Mouse (Mus musculus) left cerebral cortex, adult 2 months (tissue): ENCODE results near the gene Arpc3. TPM values are rescaled to one million over a fixed set of nuclear protein-coding genes. Genes with fewer than 3 reads are reported as not detected.

Source experiments
- DNase-seq, 2 experiments: peaks; one replicate each; pipeline ENCODE4 v3.0.0; 2021 to 2022; ENCODE audit warnings: low spot score in 2 of 2, mixed read lengths in 1 of 2; ENCODE audit errors: extremely low spot score in 1 of 2
- H3K27ac ChIP-seq: fragments of 200-600 bp; 2 replicates; pipeline ENCODE4 v1.8.1; 2022
- H3K4me3 ChIP-seq: fragments of 200-600 bp; 2 replicates; pipeline ENCODE4 v1.8.1; 2022
- CTCF ChIP-seq: fragments of 200-600 bp; IDR thresholded peaks from 2 replicates; pipeline ENCODE4 v1.8.1; 2022; ENCODE audit warnings: antibody characterized with exemption, mild to moderate bottlenecking, moderate library complexity
- intact Hi-C: fragments of 180-260 bp; cut with DNase I; formaldehyde crosslinking; loops from one replicate; pipeline ENCODE4 v1.15.1; 2025
- total RNA-seq, 2 experiments: library from RNA; stranded (reverse); gene quantifications; 2 replicates each; pipeline ENCODE4 v1.2.3; 2021

Arpc3 gene
- total RNA-seq, 2 experiments from 2014 or later = 200 to 216 TPM

DNA sequence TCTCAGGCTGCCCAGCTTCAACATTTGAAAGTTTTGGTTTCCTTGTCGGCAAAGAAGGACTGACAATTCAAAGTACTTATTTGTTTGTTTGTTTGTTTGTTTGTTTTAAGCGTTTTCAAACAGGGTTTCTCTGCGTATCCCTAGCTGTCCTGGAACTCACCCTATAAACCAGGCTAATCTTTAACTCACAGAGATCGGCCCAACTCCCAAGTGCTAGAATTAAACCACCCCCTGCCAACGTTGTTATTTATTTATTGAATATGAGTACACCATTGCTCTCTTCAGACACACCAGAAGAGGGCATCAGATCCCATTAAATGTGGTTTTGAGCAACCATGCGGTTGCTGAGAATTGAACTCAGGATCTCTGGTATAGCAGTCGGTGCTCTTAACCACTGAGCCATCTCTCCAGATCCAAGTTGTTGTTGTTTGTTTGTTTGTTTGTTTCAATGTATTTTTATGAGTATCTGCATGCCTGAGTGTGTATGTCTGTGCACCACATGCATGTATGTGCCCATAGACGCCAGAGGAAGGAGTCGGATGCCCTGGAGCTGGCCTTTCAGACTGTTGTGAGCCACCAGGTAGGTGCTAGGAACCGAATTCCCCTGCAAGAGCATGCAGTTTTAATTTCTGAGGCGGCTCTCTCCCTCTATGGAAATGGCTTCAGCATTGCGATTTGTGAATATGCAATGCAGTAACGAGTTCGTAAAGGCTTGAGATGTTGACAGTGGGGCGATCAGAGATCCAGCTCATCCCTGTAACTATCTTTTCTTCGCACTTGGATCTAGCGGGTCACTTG, 29.8 kb downstream of the Arpc3 start, which contains the start of gene Anapc7:
TSS of gene Anapc7 (plus strand) at position 423 of the 798 bp plus-strand sequence.
- intact Hi-C loops = loop anchor here (5.0 kb wide), 2 partner anchors 206 to 306 kb away; no protein-coding TSS in a partner anchor
- no peak for DNase-seq
- peak within 1 kb of the TSS; percentile 74 for H3K4me3 ChIP-seq
- peak within 1 kb of the TSS; percentile 98 for H3K27ac ChIP-seq
- peak; percentile 39 for TF ChIP-seq CTCF

DNA sequence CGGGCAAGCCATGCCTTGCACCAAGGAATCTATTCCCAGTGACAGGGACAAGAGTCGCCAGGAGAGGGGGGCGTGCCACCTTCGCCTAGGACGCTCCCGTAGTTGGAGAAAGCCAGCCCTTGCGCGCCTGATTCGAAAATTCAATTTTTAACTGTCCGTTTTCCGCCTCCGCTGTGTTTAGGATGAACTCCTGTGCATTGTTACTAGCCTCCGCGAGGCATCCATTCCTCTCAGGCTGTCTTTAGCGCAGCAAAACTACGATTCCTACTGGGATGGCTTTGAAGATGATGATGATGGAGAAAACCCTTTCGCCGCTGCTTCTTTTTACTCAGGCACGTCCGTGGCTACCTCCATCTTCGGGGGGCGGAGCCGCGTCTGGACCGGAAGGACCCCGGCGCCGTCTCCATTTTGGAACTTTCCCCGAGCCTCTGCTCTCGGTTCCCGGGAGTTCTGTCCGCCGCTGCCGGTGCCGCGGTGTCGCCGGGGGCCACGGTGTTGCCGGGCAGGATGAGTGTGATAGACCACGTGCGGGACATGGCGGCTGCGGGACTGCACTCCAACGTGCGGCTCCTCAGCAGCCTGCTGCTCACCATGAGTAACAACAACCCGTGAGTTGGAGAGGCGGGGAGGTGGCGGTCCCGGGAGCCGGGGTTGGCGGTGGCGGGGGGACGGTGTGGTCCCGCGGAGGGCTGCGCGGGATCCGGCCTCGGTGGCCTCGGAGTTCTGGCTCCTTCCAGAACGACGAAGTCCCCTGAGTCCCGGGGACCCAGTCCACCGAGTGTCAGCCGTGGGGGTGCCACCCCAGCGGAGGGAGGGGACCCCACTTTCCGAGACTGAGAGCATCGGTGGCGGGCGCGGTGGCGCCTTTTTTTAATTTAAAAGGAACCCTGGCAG, 30.6 kb downstream of the Arpc3 start:
- DNase-seq = peak; percentile 85 to 88
- TF ChIP-seq CTCF = no peak; the same call in 1 of the 2 replicates
- H3K27ac ChIP-seq = peak overlapping the region; percentile 98
- peak overlapping the region; percentile 74 for H3K4me3 ChIP-seq
- intact Hi-C loops = loop anchor here (5.0 kb wide), 2 partner anchors 205 to 305 kb away; no protein-coding TSS in a partner anchor

DNA sequence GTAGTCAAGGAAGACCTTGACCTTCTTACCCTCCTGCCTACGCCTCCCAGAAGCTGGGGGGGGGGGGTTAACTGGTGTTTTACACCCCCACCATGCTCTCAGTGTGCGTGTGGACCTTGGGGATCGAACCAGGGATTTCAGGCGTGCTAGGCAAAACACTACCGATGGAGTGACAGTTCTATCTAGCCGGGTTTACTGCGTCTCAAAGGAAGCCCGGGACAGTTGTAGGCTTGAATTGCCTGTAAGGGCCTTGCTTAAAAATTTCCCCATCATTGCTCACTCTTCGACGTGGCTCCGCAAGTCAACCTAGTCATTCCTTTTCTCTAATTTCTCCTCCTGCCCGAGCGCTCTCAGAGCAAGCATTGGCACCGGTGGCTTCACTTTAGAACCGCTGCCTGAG, 31.4 kb downstream of the Arpc3 start:
- TF ChIP-seq CTCF = no peak
- peak overlapping the region; percentile 74 for H3K4me3 ChIP-seq
- DNase-seq = no peak
- intact Hi-C loops = loop anchor here (5.0 kb wide), 2 partner anchors 204 to 304 kb away; no protein-coding TSS in a partner anchor
- H3K27ac ChIP-seq = no peak overlapping the region

DNA sequence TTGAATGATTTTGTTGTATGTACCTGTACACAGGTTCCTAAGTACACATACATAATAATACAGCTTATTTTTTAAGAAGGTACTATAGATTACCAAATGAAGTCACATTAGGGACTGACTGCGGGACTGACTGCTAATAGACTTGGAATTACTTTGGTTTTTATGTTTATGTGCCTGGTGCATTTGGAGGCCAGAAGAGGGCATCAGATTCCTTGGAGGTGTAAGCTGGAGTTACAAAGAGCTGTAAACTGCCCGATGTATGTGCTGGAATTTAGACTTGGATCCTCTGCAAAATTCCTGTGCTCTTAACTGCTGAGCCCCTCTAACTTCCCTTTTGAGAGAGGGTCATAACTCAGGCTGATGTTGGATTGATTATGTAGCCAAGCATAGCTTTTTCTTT, 33.9 kb downstream of the Arpc3 start:
- peak; percentile 8; the same call in 1 of the 2 replicates for TF ChIP-seq CTCF
- no peak for DNase-seq
- Histone ChIP-seq H3K27ac (no peak overlapping the region), H3K4me3 (no peak overlapping the region)
- intact Hi-C loops = no loop called here

DNA sequence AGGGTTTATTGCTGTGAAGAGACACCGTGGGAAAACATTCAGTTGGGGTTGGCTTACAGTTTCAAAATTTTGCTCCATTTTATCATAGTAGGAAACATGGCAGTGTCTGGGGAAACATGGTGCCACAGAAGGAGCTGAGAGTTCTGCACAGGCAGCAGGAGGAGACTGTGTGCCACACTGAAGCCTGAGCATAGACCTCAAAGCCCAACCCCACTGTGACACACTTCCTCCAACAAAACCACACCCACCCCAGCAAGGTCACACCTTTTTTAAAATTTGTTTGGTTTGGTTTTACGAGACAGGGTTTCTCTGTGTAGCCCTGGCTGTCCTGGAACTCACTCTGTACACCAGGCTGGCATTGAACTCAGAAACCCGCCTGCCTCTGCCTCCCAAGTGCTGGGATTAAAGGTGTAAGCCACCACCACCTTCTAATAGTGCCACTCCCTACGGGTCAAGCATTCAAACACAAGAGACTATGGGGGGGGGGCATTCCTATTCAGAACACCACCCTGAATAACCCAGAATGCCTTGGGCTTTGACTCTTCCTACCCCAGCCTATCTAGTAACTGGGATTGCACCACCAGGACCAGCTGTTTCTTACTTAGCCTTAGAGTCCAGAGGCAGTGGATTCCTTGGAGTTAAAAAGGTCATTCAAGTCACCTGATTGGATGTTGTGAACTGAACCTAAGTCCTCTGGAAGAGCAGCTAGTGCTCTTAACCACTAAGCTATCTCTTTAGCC, 38.5 kb downstream of the Arpc3 start:
- H3K27ac ChIP-seq = no peak overlapping the region
- DNase-seq = no peak
- no peak for TF ChIP-seq CTCF
- H3K4me3 ChIP-seq = no peak overlapping the region
- intact Hi-C loops = no loop called here

DNA sequence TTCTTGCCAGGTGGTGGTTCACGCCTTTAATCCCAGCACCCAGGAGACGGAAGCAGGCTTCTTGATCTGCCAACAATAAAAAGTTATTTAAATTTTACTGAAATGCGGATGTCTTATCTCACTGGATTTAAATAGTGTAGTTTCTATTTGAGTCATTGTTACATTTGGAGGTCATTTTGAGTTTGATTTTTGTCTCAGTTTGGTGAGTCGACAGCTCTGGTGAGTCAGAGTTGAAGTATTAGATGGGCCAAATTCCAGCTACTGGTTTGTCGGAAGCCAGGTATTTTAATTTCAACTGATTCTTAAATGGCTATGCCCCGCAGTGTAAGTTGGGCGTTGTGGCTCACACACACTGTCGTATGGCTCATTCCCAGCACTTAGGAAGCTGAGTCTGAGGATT, 39.5 kb downstream of the Arpc3 start:
- no peak for TF ChIP-seq CTCF
- intact Hi-C loops = no loop called here
- DNase-seq = no peak
- no peak overlapping the region for H3K27ac ChIP-seq
- H3K4me3 ChIP-seq = no peak overlapping the region

DNA sequence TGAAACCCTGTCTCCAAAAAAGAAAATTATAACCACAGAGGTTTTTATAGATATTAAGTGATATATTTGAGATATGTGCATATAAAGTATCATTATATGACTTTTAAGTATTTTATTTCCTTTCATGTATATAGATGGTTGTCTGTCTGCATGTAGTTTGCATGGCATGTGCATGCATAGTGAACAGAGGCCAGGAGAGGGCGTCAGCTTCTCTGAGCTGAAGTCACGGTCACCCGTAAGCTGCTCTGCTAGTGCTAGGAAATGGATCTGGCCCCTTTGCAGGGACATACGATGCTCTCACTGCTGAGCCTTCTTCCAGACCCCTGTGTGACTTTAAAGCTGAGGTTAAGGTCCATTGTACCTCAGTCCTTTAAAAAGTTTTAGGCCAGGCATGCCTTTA, 42.9 kb downstream of the Arpc3 start:
- TF ChIP-seq CTCF = peak; percentile 18
- no peak for DNase-seq
- Histone ChIP-seq H3K4me3 (no peak overlapping the region), H3K27ac (no peak overlapping the region)
- intact Hi-C loops = no loop called here

DNA sequence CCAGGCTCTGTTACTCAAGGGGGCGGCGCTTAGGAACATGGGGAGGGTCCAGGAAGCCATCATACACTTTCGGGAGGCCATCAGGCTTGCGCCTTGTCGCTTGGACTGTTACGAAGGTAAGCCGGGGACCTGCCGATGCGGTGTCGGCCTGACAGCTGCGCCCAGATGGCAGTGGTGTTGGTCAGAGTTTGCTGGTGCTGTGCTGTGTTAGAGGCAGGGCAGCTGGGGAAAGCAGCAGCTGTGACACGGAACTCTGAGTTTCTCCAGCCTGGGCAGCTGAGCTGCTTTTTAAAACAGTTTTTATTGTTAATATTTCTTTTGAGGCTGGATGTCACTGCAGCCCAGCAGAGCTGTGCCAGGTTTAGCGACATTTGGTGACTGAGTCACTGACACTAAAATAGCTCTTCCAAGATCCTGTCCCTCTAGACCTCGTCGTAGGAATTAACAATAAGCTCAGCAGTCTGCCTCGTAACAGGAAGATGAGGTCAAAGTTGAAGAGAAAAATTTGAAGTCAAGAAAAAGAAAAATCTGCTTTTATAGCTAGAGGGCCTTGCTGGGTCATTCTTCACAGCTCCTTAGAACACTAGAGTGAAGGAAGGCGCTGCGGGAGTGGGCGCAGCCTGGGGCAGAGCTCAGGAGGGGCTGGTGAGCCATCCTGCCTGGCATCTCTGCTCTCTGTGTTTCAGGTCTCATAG, 47.9 kb downstream of the Arpc3 start:
- intact Hi-C loops = no loop called here
- H3K4me3 ChIP-seq = no peak overlapping the region
- no peak for TF ChIP-seq CTCF
- DNase-seq = no peak
- no peak overlapping the region for H3K27ac ChIP-seq

DNA sequence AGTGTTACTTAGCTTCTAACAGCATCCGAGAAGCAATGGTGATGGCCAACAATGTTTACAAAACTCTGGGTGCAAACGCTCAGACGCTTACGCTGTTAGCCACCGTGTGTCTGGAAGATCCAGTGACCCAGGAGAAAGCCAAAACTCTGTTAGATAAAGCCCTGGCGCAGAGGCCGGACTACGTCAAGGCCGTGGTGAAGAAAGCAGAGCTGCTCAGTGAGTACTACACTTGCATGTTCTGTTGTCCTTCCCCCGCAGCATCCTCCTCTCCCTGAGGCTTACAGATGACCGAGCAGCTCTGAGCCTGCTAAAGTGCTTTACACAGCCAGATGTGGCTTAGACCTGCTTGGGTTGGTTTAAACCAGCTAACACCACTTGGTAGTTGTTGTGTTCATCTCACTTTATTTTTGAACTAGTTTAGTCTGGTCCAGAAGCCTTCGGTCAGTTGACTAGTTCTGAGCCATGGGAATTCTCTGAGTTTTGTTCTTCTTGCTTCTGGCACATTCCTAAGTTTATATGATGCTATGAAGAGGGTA, 48.5 kb downstream of the Arpc3 start:
- no peak for DNase-seq
- intact Hi-C loops = no loop called here
- Histone ChIP-seq H3K4me3 (no peak overlapping the region), H3K27ac (no peak overlapping the region)
- TF ChIP-seq CTCF = no peak

DNA sequence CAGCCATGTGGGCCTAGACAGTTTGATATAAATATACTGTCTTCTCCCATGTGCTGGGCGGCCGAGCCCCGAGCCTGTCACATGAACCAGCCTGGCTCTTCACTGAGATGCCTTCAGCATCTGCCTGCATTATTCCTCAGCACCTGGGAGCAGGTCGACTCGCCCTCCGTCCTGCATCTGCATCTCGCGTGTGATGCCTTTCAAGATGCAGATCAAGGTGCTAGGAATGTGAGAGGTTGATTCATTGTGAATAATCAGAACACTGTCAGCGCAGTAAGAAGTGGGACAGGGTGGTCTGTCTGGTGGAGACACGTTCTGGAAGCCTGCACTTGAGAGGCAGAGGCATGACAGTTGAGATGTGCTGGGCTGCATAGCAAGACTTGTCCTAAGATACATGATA, 52.8 kb downstream of the Arpc3 start:
- H3K4me3 ChIP-seq = no peak overlapping the region
- no peak for DNase-seq
- intact Hi-C loops = no loop called here
- no peak overlapping the region for H3K27ac ChIP-seq
- no peak for TF ChIP-seq CTCF

DNA sequence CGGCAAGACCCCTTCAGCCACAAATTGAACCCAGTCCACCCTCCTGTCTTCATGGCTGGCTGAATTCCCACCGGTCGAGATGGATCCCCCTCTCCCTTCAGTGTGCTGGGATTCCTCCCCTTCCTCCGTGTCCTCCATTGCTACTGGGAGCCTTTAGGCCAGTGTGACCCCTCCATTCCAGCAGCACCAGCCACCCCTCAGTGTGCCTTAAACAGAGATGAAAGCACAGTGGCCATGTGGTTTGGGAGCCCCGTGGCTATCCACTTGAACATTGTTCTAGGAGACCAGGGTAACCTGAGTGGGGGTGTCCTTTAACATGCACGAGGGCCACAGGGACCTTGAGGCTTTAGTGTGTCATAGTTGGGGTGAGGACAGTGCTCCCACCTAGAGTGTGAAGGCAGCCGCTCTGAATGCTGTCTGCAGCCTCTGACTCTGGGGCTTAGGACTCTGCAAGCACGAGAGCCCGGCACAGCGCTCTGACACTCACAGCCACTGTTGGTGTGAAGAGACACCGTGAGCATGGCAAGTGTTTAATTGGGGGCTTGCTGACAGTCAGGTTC, 53.5 kb downstream of the Arpc3 start:
- no peak for TF ChIP-seq CTCF
- no peak overlapping the region for H3K27ac ChIP-seq
- intact Hi-C loops = no loop called here
- no peak overlapping the region for H3K4me3 ChIP-seq
- no peak for DNase-seq
